Mouse (Mus musculus) heart, adult 2 months (tissue): ENCODE results near the gene Arfgef3. TPM values are rescaled to one million over a fixed set of nuclear protein-coding genes. Genes with fewer than 3 reads are reported as not detected.
"Not testable (repeated sequence)": the region's sequence is repeated elsewhere in the genome, so short reads cannot be mapped to it uniquely, and the experiment has no call there.

Source experiments
- DNase-seq, 2 experiments: peaks; one replicate each; pipeline ENCODE4 v3.0.0; 2021
- H3K27ac ChIP-seq: fragments of 200-600 bp; 2 replicates; pipeline ENCODE4 v1.8.1; 2022
- H3K27me3 ChIP-seq: fragments of 200-500 bp; 2 replicates; pipeline ENCODE4 v1.6.1; 2012; ENCODE audit warnings: mild to moderate bottlenecking, low read length, inconsistent platforms, mixed read lengths; ENCODE audit not compliant: control insufficient read depth, insufficient read depth
- H3K36me3 ChIP-seq: fragments of 200-500 bp; 2 replicates; pipeline ENCODE4 v1.6.1; 2012; ENCODE audit warnings: low read length, inconsistent platforms; ENCODE audit not compliant: control insufficient read depth, insufficient read depth
- H3K4me1 ChIP-seq: fragments of 200-500 bp; 2 replicates; pipeline ENCODE4 v1.6.1; 2011; ENCODE audit warnings: low read length; ENCODE audit not compliant: control insufficient read depth, insufficient read depth
- H3K4me3 ChIP-seq: fragments of 200-600 bp; 2 replicates; pipeline ENCODE4 v1.8.1; 2022
- H3K79me2 ChIP-seq: fragments of 200-500 bp; replicated peaks from 2 replicates; pipeline ENCODE4 v1.6.1; 2012; ENCODE audit warnings: mild to moderate bottlenecking, inconsistent platforms, low read length, moderate library complexity, mixed read lengths; ENCODE audit not compliant: control insufficient read depth, insufficient read depth
- H3K9ac ChIP-seq: fragments of 200-500 bp; 2 replicates; pipeline ENCODE4 v1.6.1; 2012; ENCODE audit warnings: low read depth, mild to moderate bottlenecking, control low read depth, inconsistent platforms, low read length, mixed read lengths
- CTCF ChIP-seq: fragments of 200-600 bp; IDR thresholded peaks from 2 replicates; pipeline ENCODE4 v1.8.1; 2022; ENCODE audit warnings: antibody characterized with exemption, mild to moderate bottlenecking, moderate library complexity
- EP300 ChIP-seq: fragments of 200-500 bp; IDR thresholded peaks from 2 replicates; pipeline ENCODE4 v1.6.1; 2011; ENCODE audit warnings: low read depth, low read length, control low read depth; ENCODE audit not compliant: insufficient read depth
- POLR2A ChIP-seq: fragments of 200-500 bp; IDR thresholded peaks from 2 replicates; pipeline ENCODE4 v1.6.1; 2011; ENCODE audit warnings: mild to moderate bottlenecking, low read depth, low read length, control low read depth; ENCODE audit not compliant: insufficient read depth
- WGBS: fragments of 180-500 bp; shearing (Covaris S2); methylation state at CpG from one replicate; pipeline ENCODE4 v1.1.7; 2018; 5-methylcytosine and 5-hydroxymethylcytosine counted together
- intact Hi-C: fragments of 180-260 bp; cut with DNase I; formaldehyde crosslinking; loops from one replicate; pipeline ENCODE4 v1.15.1; 2025
- polyA plus RNA-seq: library from polyadenylated mRNA; depleted of rRNA; stranded (reverse); fragments of >200 nt; gene quantifications from 2 replicates; pipeline ENCODE4 v1.2.3, GENCODE M21; 2012
- total RNA-seq, 2 experiments: library from RNA; stranded (reverse); gene quantifications; 2 replicates each; pipeline ENCODE4 v1.2.3; 2021

The Arfgef3 gene
- total and polyA plus RNA-seq, 3 experiments, result 0.12 to 0.20 (median 0.18) TPM

GRCm38 (mm10) chr10:18597601-18598000 lies 146.1 kb downstream of the Arfgef3 start:
- Histone ChIP-seq H3K27ac (no peak overlapping the region), H3K4me1 (no peaks in the 10 kb centered on the region), H3K27me3 (no peaks in the 10 kb centered on the region), H3K36me3 (no peaks in the 10 kb centered on the region), H3K9ac (no peak overlapping the region), H3K79me2 (no peaks in the 10 kb centered on the region), H3K4me3 (no peak overlapping the region)
- WGBS, result 88% methylated on average over 6 of the region's 6 CpGs
- intact Hi-C loops, result no loop called here
- DNase-seq, result no peak
- TF ChIP-seq POLR2A (no peak), EP300 (no peak), CTCF (no peak)

- TF ChIP-seq CTCF, result no peak
- no peak for TF ChIP-seq EP300
- no peak for TF ChIP-seq POLR2A
- H3K27ac ChIP-seq, result no peak overlapping the region
- intact Hi-C loops, result no loop called here
- no peaks in the 10 kb centered on the region for H3K27me3 ChIP-seq
- WGBS, result 79% methylated on average over 5 of the region's 5 CpGs
- no peak overlapping the region for H3K4me3 ChIP-seq
- H3K9ac ChIP-seq, result no peak overlapping the region
- H3K79me2 ChIP-seq, result no peaks in the 10 kb centered on the region
- DNase-seq, result no peak
- H3K4me1 ChIP-seq, result no peaks in the 10 kb centered on the region
- no peaks in the 10 kb centered on the region for H3K36me3 ChIP-seq
Measured at GRCm38 (mm10) chr10:18589455-18589854, 154.3 kb downstream of the Arfgef3 start.

DNA sequence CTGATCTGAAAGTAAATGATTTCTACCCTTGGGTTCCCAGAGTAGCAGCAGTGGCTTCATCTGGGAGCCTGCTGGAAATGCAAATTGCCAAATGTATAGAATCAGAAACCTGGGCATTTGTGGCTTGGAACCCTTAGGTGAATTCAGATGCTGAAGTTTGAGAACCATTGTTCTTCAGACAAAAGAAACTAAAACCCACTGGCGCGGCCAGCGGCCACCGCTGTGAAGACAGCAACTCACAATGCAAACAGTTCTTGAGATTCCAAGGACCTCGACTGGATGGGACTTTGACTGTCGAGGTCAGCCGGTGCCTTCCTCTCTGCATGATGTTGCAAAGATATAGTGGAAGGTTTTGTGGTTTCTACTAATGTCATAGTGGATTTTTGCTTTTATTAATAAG lies 159.6 kb downstream of the Arfgef3 start:
- intact Hi-C loops, result no loop called here
- Histone ChIP-seq H3K27ac (no peak overlapping the region), H3K36me3 (no peaks in the 10 kb centered on the region), H3K4me1 (no peaks in the 10 kb centered on the region), H3K9ac (no peak overlapping the region), H3K4me3 (no peak overlapping the region), H3K27me3 (no peaks in the 10 kb centered on the region), H3K79me2 (no peaks in the 10 kb centered on the region)
- DNase-seq, result no peak
- TF ChIP-seq EP300 (no peak), POLR2A (no peak), CTCF (no peak)
- 40% methylated on average over 7 of the region's 7 CpGs for WGBS

- H3K4me1 ChIP-seq, result no peaks in the 10 kb centered on the region
- intact Hi-C loops, result no loop called here
- H3K27ac ChIP-seq, result no peak overlapping the region
- no peaks in the 10 kb centered on the region for H3K79me2 ChIP-seq
- no peak overlapping the region for H3K9ac ChIP-seq
- H3K27me3 ChIP-seq, result no peaks in the 10 kb centered on the region
- DNase-seq, result no peak
- H3K4me3 ChIP-seq, result no peak overlapping the region
- no peaks in the 10 kb centered on the region for H3K36me3 ChIP-seq
- TF ChIP-seq EP300 (no peak), CTCF (peak; percentile 45), POLR2A (no peak)
- 62% methylated on average over 2 of the region's 2 CpGs for WGBS
Measured at GRCm38 (mm10) chr10:18572581-18572980, 171.2 kb downstream of the Arfgef3 start.

DNA sequence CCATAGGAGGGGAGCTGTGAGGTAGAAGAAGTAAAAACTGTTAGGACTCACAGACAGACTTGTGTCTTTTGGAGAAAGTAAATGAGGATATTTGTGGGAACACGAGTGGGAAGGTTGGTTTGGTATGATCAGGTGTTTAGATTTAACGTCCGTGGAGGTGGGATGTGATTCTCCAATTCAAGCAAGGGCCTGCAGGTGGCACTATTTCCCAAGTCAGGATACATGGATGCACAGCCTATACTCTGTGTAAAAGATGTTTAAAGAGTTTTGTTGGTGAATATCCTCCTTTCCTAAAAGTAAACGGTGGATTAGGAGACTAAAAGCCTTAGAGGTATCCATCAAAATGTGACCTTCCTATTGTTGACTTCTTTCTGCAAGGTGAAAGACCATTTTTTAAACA lies 180.8 kb downstream of the Arfgef3 start:
- peak; percentile 11 to 51 for DNase-seq
- H3K27me3 ChIP-seq, result no peaks in the 10 kb centered on the region
- no peaks in the 10 kb centered on the region for H3K36me3 ChIP-seq
- no peak overlapping the region for H3K9ac ChIP-seq
- 5% methylated on average over 4 of the region's 4 CpGs for WGBS
- H3K79me2 ChIP-seq, result no peaks in the 10 kb centered on the region
- no peak overlapping the region for H3K4me3 ChIP-seq
- intact Hi-C loops, result loop anchor here (2.0 to 5.0 kb wide), 3 partner anchors 39 to 344 kb away; no protein-coding TSS in a partner anchor
- no peaks in the 10 kb centered on the region for H3K4me1 ChIP-seq
- TF ChIP-seq EP300 (no peak), POLR2A (no peak), CTCF (peak; percentile 83)
- no peak overlapping the region for H3K27ac ChIP-seq

- no peak for DNase-seq
- Histone ChIP-seq H3K36me3 (no peaks in the 10 kb centered on the region), H3K79me2 (no peaks in the 10 kb centered on the region), H3K4me1 (no peaks in the 10 kb centered on the region), H3K9ac (no peak overlapping the region), H3K27ac (no peak overlapping the region), H3K27me3 (no peaks in the 10 kb centered on the region), H3K4me3 (no peak overlapping the region)
- intact Hi-C loops, result loop anchor here (5.0 kb wide), 2 partner anchors 41 to 346 kb away; no protein-coding TSS in a partner anchor
- no peak for TF ChIP-seq POLR2A
- no peak for TF ChIP-seq EP300
- no peak for TF ChIP-seq CTCF
- 53% methylated on average over 5 of the region's 5 CpGs for WGBS
Measured at GRCm38 (mm10) chr10:18561445-18561844, 182.3 kb downstream of the Arfgef3 start.

GRCm38 (mm10) chr10:18559076-18559475 lies 184.7 kb downstream of the Arfgef3 start:
- 78% methylated on average over 9 of the region's 9 CpGs for WGBS
- H3K4me3 ChIP-seq, H3K4me1 ChIP-seq, H3K27ac ChIP-seq, H3K9ac ChIP-seq, H3K27me3 ChIP-seq, H3K36me3 ChIP-seq, intact Hi-C loops, DNase-seq, H3K79me2 ChIP-seq: not testable (repeated sequence)
